Mouse (Mus musculus): ENCODE measurements around the gene Snorc. TPM values are rescaled to one million over a fixed set of nuclear protein-coding genes. Genes with fewer than 3 reads are reported as not detected.

Gene Snorc
- total RNA-seq, 2 experiments from 2014 or later = not detected

GRCm38 (mm10) chr1:87509561-87510165, 39.6 kb downstream of the Snorc start, which contains the start of gene Neu2:
Gene Neu2 (plus strand): TSS chr1:87509889.
- peak in 1 of 2 experiments; percentile 24 for DNase-seq (ENCODE audit: low spot score in 2 of 2)

- peak; percentile 46 to 76 for DNase-seq (ENCODE audit: low spot score in 2 of 2)
These were observed 40.2 kb downstream of the Snorc start for GRCm38 (mm10) chr1:87510166-87510691.

GRCm38 (mm10) chr1:87510845-87511244, 40.8 kb downstream of the Snorc start:
- no peak for DNase-seq (ENCODE audit: low spot score in 2 of 2)

GRCm38 (mm10) chr1:87520467-87520866, 50.4 kb downstream of the Snorc start:
- DNase-seq (ENCODE audit: low spot score in 2 of 2) = no peak

- DNase-seq (ENCODE audit: low spot score in 2 of 2) = no peak
These were observed 51.5 kb downstream of the Snorc start for GRCm38 (mm10) chr1:87521523-87521922.

- DNase-seq (ENCODE audit: low spot score in 2 of 2) = no peak
These were observed 55.0 kb downstream of the Snorc start for GRCm38 (mm10) chr1:87525041-87525440.

Other genes with a start within 250 kb of the Snorc start
- gene Efhd1, start 205.9 kb upstream of the Snorc start, total RNA-seq (2021) = 10 to 100 TPM; 19.1 to 20.0 TPM
- gene Gigyf2, start 143.3 kb upstream of the Snorc start, total RNA-seq (2021) = 100 to 1,000 TPM; 136 to 137 TPM
- gene Kcnj13, start 75.5 kb upstream of the Snorc start, total RNA-seq (2021) = 1 to 10 TPM in 1 of 2 experiments, under 1 TPM in 1; 0.86 to 2.7 TPM
- gene Neu2, start 39.6 kb downstream of the Snorc start, total RNA-seq (2021) = under 1 TPM; 0.43 to 0.69 TPM
- 100 to 1,000 TPM; 112 to 115 TPM for gene Ngef, start 103.6 kb downstream of the Snorc start, total RNA-seq (2021)
- 10 to 100 TPM; 13.6 to 16.8 TPM for gene Inpp5d, start 150.0 kb downstream of the Snorc start, total RNA-seq (2021)